Mouse (Mus musculus) erythroblast, embryonic 14.5 days (primary cell): ENCODE measurements around the gene Tspyl3.

Source experiments
- GATA1 ChIP-seq: IDR thresholded peaks from 2 replicates; pipeline ENCODE4 v1.6.1; 2012; ENCODE audit warnings: low read length, inconsistent platforms, mixed read lengths
- TAL1 ChIP-seq: IDR thresholded peaks from 3 replicates; pipeline ENCODE4 v1.6.1; 2012; ENCODE audit warnings: low read length, inconsistent platforms, mixed read lengths

DNA sequence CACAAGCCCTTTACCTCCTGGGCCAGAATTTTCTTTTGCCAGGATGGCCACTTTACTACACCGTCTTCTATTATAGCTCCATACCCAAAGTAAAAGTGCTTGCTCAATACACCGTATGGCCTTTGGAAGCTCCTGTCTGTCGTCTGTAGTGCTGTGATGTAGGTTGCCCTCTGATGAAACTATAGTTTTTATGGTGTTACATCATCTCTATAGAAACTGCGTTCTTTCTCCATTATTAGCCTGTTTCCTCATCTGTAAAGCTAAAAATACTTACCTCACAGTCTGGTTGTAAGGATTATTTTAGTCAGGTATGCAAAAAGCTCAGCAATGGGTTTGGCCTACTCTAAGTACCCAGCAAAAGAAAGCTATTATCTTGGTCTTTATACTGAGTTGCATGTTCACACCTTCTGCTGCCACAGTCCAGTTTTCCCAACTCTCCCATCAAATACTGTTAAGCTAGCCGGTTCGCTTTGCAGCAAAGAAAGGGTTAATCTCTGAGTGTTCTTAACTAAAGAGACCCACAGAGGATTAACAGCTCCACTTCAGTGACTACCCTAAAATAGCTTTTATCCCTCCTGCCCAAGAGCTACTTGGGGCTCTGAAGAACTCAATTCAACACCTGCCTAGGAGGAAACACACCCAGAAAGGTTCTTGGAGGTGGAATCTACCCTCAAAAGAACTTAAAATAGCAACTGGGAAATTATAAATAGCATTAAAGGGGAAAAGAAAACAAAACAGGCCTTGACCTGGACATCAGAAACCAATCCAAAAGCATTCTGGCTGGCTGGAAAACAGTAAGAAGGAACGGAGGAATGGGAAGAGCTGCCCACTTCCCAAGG, 14.0 kb upstream of the Tspyl3 start:
- TF ChIP-seq GATA1 (no peak), TAL1 (no peak)
